Mouse (Mus musculus) heart, adult 18-20 months (tissue): ENCODE results near the gene Cst3. TPM values are rescaled to one million over a fixed set of nuclear protein-coding genes. Genes with fewer than 3 reads are reported as not detected.

Experiments used
- DNase-seq, 2 experiments: peaks; one replicate each; pipeline ENCODE4 v3.0.0; 2021 to 2022; ENCODE audit warnings: mixed read lengths in 1 of 2
- long read RNA-seq, 2 experiments: library from polyadenylated mRNA; stranded (forward); transcript quantifications; one replicate each; pipeline ENCODE4 v2.0.0; 2021
- total RNA-seq, 2 experiments: library from RNA; stranded (reverse); gene quantifications; 2 replicates each; pipeline ENCODE4 v1.2.3; 2021

The Cst3 gene
- total RNA-seq: 100 to 1,000 TPM; 907 to 950 TPM
- long read RNA-seq, experiment 1, transcript Cst3-201 (3 exons, 860 nt): major isoform, 981 of 1,012 reads
- long read RNA-seq, experiment 1, partial matches to known transcripts: 28 of 1,012 reads
- long read RNA-seq, experiment 1, other reads (novel, unspliced or antisense): 3 of 1,012 reads
- long read RNA-seq, experiment 2, transcript Cst3-201 (3 exons, 860 nt): major isoform, 664 of 688 reads
- long read RNA-seq, experiment 2, partial matches to known transcripts: 23 of 688 reads
- long read RNA-seq, experiment 2, other reads (novel, unspliced or antisense): 1 of 688 reads

DNA sequence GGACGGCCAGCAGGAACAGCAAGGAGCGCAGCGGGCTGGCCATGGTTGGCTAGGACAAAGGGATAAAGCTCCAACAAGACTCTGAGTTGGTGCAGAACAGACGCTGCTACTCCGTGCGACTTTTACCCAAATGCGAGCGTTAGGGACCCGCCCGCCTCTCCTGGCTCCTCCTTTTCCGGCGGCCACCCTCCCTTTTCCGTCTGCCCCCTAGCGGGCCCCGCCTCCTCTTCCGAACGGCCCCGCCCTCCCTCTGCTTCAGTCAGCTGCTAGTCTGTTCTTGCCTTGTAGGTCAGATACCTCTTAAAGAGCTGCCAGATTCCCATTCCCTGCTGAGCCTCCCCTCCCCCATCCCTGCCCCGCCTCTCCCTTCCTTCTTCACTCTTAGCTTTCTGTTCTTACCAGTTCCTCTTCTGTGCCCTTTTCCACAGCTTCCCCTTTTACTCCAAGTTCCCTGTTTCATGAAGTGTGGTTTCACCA lies at the start of gene Cst3:
Gene Cst3, minus strand, starts transcription at position 358 of the 477 bp plus-strand sequence.
- peak; percentile 97 to 98 for DNase-seq

DNA sequence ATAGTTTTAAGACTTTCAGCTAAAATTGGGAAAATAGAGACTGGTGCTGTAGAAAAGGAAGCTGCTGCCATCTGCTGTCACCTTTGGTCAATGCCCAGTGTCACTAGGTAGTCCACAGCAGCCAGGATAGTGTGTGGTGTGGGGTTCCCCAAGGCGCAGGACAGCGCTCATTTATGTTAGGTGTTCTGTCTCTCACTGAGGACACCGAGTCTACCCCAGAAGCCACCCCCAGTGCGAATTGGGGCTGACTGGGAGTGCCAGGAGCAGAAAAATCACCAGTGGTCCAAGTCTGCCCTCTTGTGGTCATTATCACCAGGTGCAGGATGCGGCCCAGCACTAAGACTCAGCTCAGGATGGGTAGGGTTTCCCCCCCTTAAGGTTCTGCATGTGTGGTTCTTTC lies 26.8 kb upstream of the Cst3 start:
- DNase-seq: peak; percentile 64 to 89

DNA sequence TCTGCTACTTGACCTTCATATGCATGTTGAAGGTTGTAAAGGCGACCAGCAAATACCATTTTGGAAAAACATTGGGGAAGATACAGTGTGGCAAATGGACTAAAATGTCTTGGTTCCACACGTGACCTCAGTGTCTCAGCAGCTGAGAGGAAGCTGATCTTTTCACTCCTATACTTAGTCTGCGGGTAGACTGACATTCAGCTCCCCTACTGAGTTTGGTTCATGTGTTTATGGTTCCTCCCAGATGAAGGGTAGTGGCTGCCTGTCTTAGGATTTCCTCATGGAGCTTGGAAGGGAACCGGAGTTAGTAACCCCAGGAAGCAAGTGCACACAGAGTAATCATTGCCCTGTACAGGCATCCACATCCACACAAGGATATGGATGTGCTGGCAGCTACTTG lies 24.8 kb upstream of the Cst3 start:
- DNase-seq: no peak

DNA sequence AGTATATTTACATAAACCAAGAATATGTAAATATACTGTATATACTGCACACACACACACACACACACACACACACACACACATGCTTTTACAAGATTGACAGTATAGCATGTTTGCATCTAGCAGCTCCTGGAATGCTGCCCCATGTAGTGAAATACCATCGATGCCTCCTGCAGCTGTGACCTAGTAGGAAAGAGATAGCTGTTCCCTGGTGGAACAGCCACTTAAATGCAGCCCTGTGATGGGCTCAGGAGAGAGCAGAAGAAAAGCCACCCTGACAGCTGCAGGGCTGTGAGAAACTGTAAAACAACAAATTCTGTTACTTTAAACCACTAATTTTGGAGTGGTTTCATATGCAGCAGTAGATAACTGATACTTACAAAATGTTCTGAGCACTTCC lies 20.7 kb upstream of the Cst3 start:
- no peak for DNase-seq

DNA sequence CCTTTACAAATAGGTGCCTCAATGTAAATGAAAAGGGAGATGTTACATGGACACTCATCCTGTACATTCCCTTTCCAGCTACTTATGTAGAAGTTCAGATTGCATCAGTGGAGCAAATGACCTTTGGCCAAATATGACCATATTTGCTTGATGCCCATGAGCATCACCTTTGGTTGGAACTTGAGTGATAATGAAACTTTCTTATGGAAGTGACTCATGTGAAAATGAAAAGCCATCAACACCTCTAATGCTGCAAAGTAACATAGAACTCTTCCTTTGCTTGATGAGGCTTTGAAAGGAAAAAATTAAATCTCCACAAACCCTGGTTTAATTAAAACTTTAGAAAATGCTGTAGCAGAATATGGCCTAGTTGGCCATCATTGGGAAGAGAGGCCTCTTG lies 17.6 kb upstream of the Cst3 start:
- no peak for DNase-seq

DNA sequence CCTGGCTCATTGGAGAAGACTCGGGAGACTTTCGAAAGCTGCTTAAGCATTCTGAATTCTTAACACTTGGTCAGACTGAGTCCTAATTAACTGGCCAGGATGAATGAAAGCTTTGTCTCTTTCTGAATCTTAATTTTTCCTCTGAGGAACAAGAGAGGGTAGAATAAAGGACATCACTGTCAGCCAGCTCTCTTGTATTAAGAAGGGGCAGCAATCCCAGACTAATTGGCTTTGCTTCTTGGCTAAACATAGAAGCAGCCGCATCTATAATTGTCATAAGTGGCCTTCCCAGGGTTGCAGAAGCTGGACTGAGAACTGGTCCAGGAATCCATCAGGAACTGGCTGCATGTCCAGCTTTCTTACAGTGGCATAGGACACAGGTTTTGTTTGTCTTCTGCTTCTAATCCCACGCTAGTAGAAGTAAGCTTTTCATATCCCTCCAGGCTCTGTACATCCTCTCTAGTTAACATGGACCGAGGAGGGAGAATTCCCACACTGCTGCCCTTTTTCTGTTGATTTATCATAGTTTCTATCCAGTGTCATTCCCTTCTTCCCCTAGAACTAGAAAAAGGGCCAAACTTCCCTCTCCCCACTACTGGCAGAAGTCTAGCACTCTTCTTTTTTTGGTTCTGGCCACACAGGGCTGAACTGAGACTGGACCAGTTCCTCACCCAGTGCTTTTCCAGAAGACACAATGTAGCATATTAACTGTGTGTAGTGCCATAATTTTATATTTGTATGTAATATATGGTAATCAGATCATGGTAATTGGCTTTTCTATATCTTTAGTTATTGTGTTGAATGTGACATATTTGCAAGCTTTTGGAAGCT lies 14.7 kb upstream of the Cst3 start:
- peak; percentile 65 to 72 for DNase-seq

DNA sequence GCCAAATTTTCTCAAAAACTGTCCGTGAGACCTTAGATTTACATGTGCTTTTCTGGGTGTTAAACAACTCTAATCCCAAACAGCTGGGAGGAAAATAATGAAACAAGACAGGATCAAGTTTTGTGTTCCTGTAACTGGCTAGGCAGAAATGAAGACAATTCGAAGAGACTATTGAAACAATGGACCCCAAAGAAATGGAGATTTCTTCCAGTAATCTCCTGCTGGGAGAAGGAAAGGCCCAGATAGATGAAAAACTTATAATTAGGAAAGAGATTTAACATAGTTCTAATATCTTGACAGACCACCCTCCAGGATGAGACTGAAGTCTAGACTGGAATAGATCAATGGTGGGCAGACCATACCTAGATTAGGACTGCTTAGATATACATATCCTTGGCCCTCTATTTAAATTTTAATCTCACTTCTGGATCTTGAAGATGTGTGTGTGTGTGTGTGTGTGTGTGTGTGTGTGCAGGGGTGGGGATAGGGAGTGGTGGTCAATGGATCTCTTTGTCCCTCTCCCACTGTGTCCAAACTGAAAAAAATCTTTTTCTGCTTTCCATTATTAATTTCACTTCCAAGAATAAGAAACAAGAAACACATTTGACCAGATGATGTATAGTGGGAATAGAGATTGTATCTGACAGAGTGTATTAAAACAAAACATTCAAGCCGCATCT lies 14.0 kb upstream of the Cst3 start:
- DNase-seq: no peak

DNA sequence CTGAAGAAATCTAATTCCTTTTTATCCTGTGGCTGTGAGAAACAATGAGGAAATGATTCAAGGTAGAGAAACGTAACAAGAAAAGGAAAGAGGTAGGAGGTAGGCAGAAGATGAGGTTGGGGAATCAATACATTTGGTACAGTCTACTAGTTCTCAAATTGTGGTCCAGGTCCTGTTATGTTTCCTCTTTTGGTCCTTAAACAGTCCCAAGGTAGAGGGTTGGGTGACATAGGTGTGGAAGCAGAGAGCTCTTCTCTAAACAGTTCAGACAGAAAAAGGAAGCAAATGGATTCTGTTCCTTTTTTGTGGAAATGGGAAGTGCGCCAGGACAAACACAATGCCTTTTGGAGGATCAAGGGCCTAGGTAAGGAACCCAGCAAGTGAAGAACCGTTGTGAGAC lies 13.4 kb upstream of the Cst3 start:
- no peak for DNase-seq

DNA sequence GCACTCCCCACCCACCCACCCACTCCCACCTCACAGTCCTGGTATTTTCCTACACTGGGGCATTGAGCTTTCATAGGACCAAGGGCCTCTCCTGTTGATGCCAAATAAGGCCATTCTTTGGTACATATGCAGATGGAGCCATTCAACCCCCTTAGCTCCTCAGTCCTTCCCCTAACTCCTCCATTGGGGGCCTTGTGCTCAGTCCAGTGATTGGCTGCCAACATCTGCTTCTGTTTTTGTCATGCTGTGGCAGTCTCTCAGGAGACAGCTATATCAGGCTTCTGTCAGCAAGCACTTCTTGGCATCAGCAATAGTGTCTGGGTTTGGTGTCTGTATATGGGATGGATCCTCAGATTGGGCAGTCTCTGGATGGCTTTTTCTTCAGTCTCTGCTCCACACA lies 9.2 kb upstream of the Cst3 start:
- DNase-seq: peak in 1 of 2 experiments; percentile 53

DNA sequence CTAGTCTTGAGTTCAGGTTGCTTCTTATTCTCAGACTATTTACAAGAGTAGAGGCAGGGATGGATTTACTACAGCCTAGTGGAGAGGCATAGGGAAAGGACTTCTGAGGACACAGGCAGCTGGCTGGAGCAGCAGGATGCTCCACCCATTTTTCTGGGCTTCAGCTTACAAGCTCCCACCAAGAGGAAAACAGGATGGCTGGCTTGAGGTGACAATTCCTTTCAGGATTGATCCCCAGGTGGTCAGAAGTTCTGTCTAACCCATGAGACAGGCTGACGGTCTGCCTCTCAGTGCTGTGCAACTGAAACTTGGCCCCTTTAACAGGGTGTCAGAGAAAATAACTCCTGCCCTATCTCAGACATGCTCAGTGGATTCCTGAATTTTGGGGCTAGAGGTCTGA lies 3.7 kb upstream of the Cst3 start:
- peak; percentile 68 to 85 for DNase-seq

DNA sequence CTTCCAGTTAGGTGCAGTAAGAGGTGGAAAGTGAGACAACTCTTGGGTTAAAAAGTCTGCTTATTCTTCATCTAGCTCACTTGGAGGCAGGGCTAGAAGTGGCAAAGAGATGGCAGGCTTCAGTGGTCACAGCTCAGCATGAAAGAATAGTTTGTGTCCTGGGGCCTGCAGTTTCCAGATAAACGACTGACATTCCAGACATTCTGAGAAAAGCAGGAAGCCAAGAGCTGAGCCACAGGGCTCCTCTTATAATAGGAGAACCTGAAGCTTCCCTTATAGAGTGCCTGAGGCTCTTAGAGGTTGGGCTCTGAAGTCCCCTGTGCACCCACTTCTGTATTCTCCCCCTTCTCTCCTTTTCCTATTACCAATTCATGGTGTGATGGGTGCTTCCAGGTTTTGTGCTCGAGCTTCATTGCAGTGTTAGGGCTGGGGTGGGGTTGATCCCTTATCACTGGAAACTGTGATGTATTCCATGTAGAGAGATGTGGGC lies 3.2 kb upstream of the Cst3 start:
- peak; percentile 37 to 52 for DNase-seq

DNA sequence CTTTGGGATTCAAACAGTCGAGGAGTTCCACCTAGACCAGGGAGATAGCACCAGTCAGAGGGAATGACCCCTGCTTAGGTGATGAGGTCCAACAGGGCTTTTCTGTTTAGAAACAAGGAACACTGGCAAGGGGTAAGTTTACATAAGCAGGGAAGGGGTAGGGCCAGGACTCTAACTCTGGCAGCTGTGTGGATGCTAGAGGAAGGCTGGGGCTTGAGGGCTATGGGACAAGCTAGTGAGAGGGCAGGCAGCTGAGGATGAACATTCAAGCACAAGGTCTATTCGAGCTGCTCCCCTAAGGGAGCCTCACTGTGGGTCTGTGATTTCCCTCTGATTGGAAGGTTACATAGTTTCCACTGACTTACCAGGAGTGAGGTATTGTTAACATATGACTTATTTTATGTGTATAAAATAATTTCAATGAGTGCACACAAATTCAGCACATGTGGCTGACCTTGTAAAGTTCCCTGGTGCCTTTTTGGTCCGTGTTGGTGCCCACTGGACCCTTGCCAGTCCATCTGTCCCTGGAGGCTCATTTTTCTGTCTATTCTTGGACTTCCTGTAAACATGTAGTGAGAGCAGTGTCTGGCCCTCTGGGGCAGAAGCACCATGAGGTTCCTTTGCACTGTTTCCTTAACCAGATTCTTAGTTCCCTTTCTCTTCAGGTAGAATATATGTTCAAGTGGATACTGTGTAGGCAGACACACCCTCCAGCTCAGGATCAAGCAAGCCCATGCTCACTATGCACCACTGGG lies 1.7 kb upstream of the Cst3 start:
- DNase-seq: peak; percentile 74 to 80

DNA sequence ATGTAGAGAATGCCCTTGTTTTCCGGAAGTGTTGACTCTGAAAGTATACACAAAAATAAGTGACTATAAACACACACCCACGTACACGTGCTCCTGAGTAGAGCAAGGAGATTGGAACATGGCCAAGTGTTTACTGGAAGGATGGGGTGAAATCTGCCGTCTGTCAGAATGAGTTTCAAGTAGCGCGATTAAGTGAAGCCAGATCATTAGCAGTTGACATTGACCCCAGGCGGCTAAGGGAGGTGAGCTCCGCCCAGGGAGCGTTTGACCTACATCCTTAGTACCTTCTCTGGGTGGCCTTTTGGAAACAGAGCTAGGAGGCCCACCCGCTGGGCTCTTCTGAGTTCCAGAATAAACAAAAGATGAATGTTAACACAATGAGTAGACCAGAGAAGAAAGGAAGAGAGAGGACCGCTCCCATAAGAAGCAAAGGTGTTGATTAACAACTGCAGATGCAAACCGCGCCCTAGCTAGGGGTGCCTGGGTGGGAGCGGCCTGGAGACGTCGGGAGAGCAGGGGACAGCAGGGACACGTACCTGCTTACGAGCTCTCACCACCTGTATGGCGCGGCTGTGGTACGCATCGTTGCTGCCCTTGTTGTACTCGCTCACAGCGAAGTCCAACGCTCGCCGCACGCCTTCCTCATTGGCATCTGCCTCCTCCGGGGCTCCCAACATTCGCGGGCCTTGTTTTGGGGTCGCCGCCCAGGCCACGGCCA lies 716 bp downstream of the Cst3 start:
- DNase-seq: peak; percentile 63 to 68

DNA sequence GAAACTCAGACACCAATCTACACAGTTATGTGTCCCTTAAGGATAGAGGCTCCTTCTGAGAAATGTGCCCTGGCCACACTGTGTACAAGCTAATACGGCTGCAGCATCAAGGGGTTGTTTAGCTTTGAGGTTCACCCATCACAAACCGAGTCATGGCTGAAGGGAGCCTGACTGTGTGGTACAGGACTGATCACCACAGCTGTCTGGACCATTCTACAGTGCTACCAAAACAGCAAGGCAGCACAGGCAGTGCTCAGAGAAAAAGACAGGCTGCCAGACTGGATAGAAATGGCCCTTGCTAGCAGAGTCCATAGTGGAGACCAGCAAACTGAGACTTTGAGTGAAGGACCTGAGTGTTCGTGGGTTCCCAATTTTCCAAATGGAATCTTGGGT lies 1.3 kb downstream of the Cst3 start:
- peak in 1 of 2 experiments; percentile 44 for DNase-seq

DNA sequence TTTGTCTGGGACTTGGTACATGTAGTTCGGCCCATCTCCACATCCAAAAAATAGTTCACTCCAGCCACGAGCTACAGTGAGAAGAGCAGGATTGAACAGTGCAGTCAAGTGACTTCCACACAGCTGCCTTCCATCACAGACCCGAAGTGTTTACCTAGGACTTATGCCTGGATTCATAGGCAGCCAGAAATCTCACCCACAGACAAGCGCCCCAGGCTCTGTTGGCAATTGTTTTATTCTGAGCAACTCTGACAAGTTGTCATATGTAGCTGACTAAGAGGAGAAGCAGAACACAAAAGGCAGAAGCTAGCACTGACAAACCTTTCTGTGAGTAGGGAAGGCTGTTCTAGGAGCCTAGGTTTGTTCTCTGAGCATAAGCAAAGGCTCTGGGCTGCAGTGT lies 2.6 kb downstream of the Cst3 start:
- DNase-seq: peak; percentile 59 to 67

DNA sequence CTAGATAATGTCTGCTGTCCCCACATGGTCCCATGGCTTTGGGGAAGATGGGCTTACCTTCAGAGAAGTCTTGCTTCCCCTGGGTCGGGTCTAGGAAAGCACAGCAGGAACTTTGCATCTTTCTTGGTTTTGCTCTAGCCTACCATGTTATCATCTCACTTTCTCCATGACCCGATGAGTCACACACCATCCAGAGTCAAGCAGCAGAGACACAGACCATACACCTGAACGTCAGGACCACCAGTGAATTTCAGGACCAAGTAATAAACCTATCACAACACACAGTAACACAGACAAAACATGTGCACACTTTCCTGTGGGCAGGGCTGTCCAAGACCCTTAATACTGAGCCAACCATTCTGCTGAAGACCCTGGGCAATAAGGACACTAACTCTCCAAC lies 5.0 kb downstream of the Cst3 start:
- no peak for DNase-seq

DNA sequence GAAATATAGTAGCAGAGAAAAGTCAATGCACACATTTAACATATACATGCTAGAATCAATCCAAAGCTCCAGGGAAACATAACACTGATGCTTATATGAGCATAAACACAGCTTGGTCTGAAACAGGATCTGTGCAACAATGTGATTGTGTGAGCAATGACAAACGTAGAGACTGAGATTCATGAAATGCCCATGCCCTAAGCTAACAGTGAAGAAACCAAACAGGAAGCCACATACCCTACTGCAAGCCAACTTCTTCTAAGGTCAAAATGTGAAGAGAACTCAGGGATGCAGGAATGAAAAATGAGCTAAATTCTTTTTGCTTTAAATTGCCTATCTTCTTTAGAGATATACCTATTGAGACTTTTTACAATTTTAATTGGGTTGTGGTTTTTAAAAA lies 6.5 kb downstream of the Cst3 start:
- no peak for DNase-seq

DNA sequence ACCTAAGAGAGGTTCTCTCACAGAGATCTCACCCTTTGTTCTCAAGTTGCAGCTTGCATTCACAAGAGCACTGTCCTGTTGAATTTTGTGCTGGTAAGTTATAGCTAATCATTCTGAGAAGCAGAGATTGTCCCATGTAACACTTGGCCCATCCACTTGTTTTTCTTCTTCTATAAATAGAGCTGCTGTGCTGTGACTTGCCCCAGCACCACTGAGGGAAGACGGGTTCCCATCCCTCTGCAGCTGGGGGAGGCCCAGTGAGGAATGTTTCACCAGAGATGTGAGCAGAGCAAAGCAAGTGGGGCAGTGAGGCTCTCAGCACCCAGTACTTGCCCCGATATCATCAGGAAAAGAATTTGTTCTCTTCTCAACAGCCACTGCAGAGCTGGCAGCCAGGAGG lies 10.5 kb downstream of the Cst3 start, which contains the start of gene 9230104L09Rik:
Gene 9230104L09Rik, minus strand, starts transcription at position 73 of the 400 bp plus-strand sequence.
- peak; percentile 63 to 75 for DNase-seq

DNA sequence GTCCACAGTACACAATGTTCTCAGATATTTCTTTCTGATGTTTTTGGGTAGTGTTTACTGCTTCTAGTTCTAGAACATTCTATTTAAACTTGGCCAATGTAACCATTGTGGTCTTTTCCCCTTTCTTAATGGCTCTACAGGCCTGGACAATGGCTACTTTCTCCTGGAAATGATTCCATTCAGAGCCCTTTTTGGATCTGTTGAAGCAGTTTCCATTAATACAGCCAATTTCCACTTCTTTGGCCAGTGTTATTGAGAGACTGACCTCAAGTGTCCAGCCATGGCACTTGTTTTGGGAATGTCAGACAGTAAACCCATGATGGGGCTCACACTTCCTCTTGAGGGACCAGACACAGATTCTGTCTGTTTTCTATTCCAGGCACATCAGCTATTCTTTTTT lies 13.8 kb downstream of the Cst3 start:
- DNase-seq: peak; percentile 63 to 65

DNA sequence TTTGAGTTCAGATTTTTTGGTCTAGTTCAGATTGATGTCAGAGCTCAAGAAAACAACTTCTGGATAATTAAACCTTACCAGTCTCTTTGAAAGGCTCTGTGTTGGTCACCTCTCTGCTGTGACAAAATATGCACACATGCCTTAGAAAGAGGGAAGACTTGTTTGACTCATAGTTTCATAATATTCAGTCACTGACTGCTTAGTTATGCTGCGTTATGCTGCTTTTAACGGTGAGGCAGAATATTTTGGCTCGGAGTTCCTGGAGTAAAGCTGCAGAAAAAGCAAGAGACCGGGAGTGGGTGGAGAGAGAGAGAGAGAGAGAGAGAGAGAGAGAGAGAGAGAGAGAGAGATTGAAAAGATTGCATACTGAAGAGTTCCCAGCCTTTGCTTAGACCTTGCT lies 14.5 kb downstream of the Cst3 start:
- DNase-seq: no peak

DNA sequence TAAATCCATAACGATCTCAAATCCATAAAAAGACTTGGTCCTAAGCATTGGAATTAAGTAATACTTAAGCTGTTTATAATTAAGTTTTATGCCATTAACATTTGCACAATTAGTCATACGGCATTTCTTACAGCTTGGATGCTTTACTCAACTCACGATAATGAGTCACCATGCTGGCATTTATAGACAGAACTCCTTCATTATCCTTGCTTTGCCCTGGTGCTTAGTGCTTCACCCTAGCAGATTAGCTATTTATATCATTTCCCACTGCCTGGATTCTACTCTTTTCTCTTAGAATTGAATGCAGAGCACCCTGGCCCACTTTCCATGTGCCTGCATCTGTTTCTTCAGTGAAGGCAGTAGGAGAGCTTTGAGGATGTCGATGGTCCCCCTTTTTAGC lies 18.0 kb downstream of the Cst3 start:
- DNase-seq: peak; percentile 35 to 38
